Mouse (Mus musculus) lung, adult 2 months (tissue): ENCODE data around the gene Fbxw2.

Source experiments
- CTCF ChIP-seq: fragments of 200-500 bp; IDR thresholded peaks from 2 replicates; pipeline ENCODE4 v1.5.1; 2011; ENCODE audit warnings: mild to moderate bottlenecking, low read length, control low read depth; ENCODE audit not compliant: insufficient read depth
- POLR2A ChIP-seq: fragments of 200-500 bp; IDR thresholded peaks from 2 replicates; pipeline ENCODE4 v1.6.1; 2011; ENCODE audit warnings: low read depth, mild to moderate bottlenecking, control low read depth, low read length, borderline replicate concordance; ENCODE audit errors: extremely low read depth

- no peak for TF ChIP-seq CTCF
- TF ChIP-seq POLR2A: no peak
Measured at GRCm38 (mm10) chr2:34827591-34827990, 1.5 kb upstream of the Fbxw2 start.
